Mouse (Mus musculus) right cerebral cortex, postnatal 10 days (tissue): ENCODE measurements at regions not wholly inside any gene's neighbourhood (a gene's known extent, or its start where the extent isn't known, plus 50 kb on each side); places are given as distances from the start of the nearest gene placed in this dataset.
A peak's percentile ranks its signal among the peaks of the same experiment; 100 is the strongest.

Experiments used
- DNase-seq, 2 experiments: peaks; one replicate each; pipeline ENCODE4 v3.0.0; 2021; ENCODE audit warnings: low spot score in 2 of 2

- no peak for DNase-seq
Measured at GRCm38 (mm10) chr8:9048116-9048515, 357.8 kb upstream of the Arglu1 start.

GRCm38 (mm10) chr8:9042835-9043792, 352.8 kb upstream of the Arglu1 start:
- no peak for DNase-seq

- peak; percentile 39 to 58 for DNase-seq
Measured at GRCm38 (mm10) chr8:9029156-9029555, 338.8 kb upstream of the Arglu1 start.

GRCm38 (mm10) chr8:9027672-9028071, 337.4 kb upstream of the Arglu1 start:
- DNase-seq = no peak

GRCm38 (mm10) chr8:9025872-9026271, 335.6 kb upstream of the Arglu1 start:
- no peak for DNase-seq

- no peak for DNase-seq
Measured at GRCm38 (mm10) chr8:9025378-9025777, 335.1 kb upstream of the Arglu1 start.

GRCm38 (mm10) chr8:9020744-9021143, 330.4 kb upstream of the Arglu1 start:
- DNase-seq = no peak

GRCm38 (mm10) chr8:9020180-9020579, 329.9 kb upstream of the Arglu1 start:
- no peak for DNase-seq

- DNase-seq = no peak
Measured at GRCm38 (mm10) chr8:9011785-9012510, 321.6 kb upstream of the Arglu1 start.

GRCm38 (mm10) chr8:9008006-9008780, 317.9 kb upstream of the Arglu1 start:
- DNase-seq = no peak

- DNase-seq = no peak
Measured at GRCm38 (mm10) chr8:8999914-9000313, 309.6 kb upstream of the Arglu1 start.

GRCm38 (mm10) chr8:8997621-8998020, 307.3 kb upstream of the Arglu1 start:
- DNase-seq = no peak

GRCm38 (mm10) chr8:8994596-8995189, 304.4 kb upstream of the Arglu1 start:
- DNase-seq = peak; percentile 60 to 67

GRCm38 (mm10) chr8:8994008-8994407, 303.7 kb upstream of the Arglu1 start:
- DNase-seq = peak; percentile 45 to 54

- peak; percentile 86 to 92 for DNase-seq
Measured at GRCm38 (mm10) chr8:8992461-8993032, 302.2 kb upstream of the Arglu1 start.

GRCm38 (mm10) chr8:8991026-8991425, 300.7 kb upstream of the Arglu1 start:
- DNase-seq = no peak

GRCm38 (mm10) chr8:8986068-8986467, 295.7 kb upstream of the Arglu1 start:
- DNase-seq = no peak

- no peak for DNase-seq
Measured at GRCm38 (mm10) chr8:8985395-8985794, 295.1 kb upstream of the Arglu1 start.

- no peak for DNase-seq
Measured at GRCm38 (mm10) chr8:8984829-8985251, 294.5 kb upstream of the Arglu1 start.

- no peak for DNase-seq
Measured at GRCm38 (mm10) chr8:8984159-8984828, 294.0 kb upstream of the Arglu1 start.
